Mouse (Mus musculus) ES-E14 (cell line): ENCODE data around the gene Fancc. TPM values are rescaled to one million over a fixed set of nuclear protein-coding genes. Genes with fewer than 3 reads are reported as not detected.

Source experiments
- DNase-seq: peaks from one replicate; pipeline ENCODE4 v3.0.0-alpha.2; 2013; ENCODE audit warnings: low read depth, low spot score
- H3K27ac ChIP-seq: 2 replicates; pipeline ENCODE4 v1.5.1; 2012; ENCODE audit warnings: low read depth, mild to moderate bottlenecking, low read length, moderate library complexity, mixed read lengths; ENCODE audit not compliant: poor library complexity, insufficient read depth, severe bottlenecking
- H3K36me3 ChIP-seq: 2 replicates; pipeline ENCODE4 v1.6.1; 2012; ENCODE audit warnings: mild to moderate bottlenecking, low read length, moderate library complexity, mixed read lengths; ENCODE audit not compliant: control insufficient read depth, poor library complexity, insufficient read depth, severe bottlenecking
- H3K4me1 ChIP-seq, 2 experiments: fragments of 150-350 bp in 1 of 2; sonication (generic) in 1 of 2; 2 replicates each; pipeline ENCODE4 v1.6.1; 2012; ENCODE audit warnings: low read length in 2 of 2, mild to moderate bottlenecking in 1 of 2, mixed read lengths in 1 of 2; ENCODE audit not compliant: control insufficient read depth in 2 of 2, insufficient read depth in 2 of 2, poor library complexity in 1 of 2
- H3K4me3 ChIP-seq, 2 experiments: fragments of 150-350 bp in 1 of 2; sonication (generic) in 1 of 2; 2 replicates each; pipeline ENCODE4 v1.5.1; 2012; ENCODE audit warnings: low read length in 2 of 2, low read depth in 1 of 2, mild to moderate bottlenecking in 1 of 2, mixed read lengths in 1 of 2; ENCODE audit not compliant: insufficient read depth in 1 of 2, poor library complexity in 1 of 2, severe bottlenecking in 1 of 2
- H3K9ac ChIP-seq: 2 replicates; pipeline ENCODE4 v1.6.1; 2012; ENCODE audit warnings: low read depth, mild to moderate bottlenecking, low read length, mixed read lengths; ENCODE audit not compliant: poor library complexity, insufficient read depth, severe bottlenecking
- H3K9me3 ChIP-seq: fragments of 150-350 bp; sonication (generic); 2 replicates; pipeline ENCODE4 v1.6.1; 2012; ENCODE audit warnings: low read depth, mild to moderate bottlenecking, low read length; ENCODE audit not compliant: control insufficient read depth, insufficient read depth
- CHD2 ChIP-seq: IDR thresholded peaks from 2 replicates; pipeline ENCODE4 v1.6.1; 2014; ENCODE audit warnings: mild to moderate bottlenecking, low read depth, low read length, inconsistent platforms
- HCFC1 ChIP-seq: IDR thresholded peaks from 2 replicates; pipeline ENCODE4 v1.6.1; 2012; ENCODE audit warnings: low read length, inconsistent platforms, borderline replicate concordance; ENCODE audit not compliant: insufficient read depth
- MAFK ChIP-seq: IDR thresholded peaks from 2 replicates; pipeline ENCODE4 v1.6.1; 2014; ENCODE audit warnings: mild to moderate bottlenecking, low read depth, low read length, inconsistent platforms; ENCODE audit not compliant: insufficient read depth
- ZC3H11A ChIP-seq: IDR thresholded peaks from 2 replicates; pipeline ENCODE4 v1.6.1; 2012; ENCODE audit warnings: low read depth, mild to moderate bottlenecking, inconsistent platforms, low read length, borderline replicate concordance
- ZNF384 ChIP-seq: IDR thresholded peaks from 2 replicates; pipeline ENCODE4 v1.6.1; 2012; ENCODE audit warnings: low read depth, low read length, inconsistent platforms
- in situ Hi-C, 2 experiments: fragments of 600-800 bp; cut with MboI; formaldehyde crosslinking; loops; one replicate each; pipeline ENCODE4 v1.15.1; 2025; ENCODE audit warnings: low sequenced_read_pairs in 2 of 2, inconsistent platforms in 1 of 2; ENCODE audit not compliant: unreplicated experiment in 2 of 2
- total RNA-seq: library from RNA; depleted of rRNA; stranded (reverse); fragments of 300-350 nt; gene quantifications from 2 replicates; pipeline ENCODE4 v1.2.3, GENCODE M21; 2012; rRNA removed

Fancc gene
- total RNA-seq, 1 experiment, result 9.4 TPM

- Histone ChIP-seq H3K4me3 (no peak overlapping the region), H3K9ac (no peak overlapping the region), H3K4me1 (peaks cover 4 to 6% of the 10 kb centered on the region in 2 experiments; a peak in 2 of 4 replicates), H3K36me3 (no peaks in the 10 kb centered on the region), H3K27ac (no peak overlapping the region), H3K9me3 (no peaks in the 10 kb centered on the region)
- no peak for DNase-seq
- in situ Hi-C loops, result no loop called here
- no peak for TF ChIP-seq MAFK
- TF ChIP-seq ZC3H11A, result no peak
- no peak for TF ChIP-seq CHD2
- TF ChIP-seq ZNF384, result no peak
- TF ChIP-seq HCFC1, result no peak
Observed at GRCm38 (mm10) chr13:63236159-63236893, 260.8 kb downstream of the Fancc start.

GRCm38 (mm10) chr13:63235551-63235950 lies 261.5 kb downstream of the Fancc start:
- DNase-seq, result no peak
- in situ Hi-C loops, result no loop called here
- Histone ChIP-seq H3K9me3 (no peaks in the 10 kb centered on the region), H3K4me1 (peaks cover under 1 to 3% of the 10 kb centered on the region in 2 experiments; a peak in 2 of 4 replicates), H3K36me3 (no peaks in the 10 kb centered on the region), H3K4me3 (no peak overlapping the region), H3K9ac (no peak overlapping the region), H3K27ac (no peak overlapping the region)
- TF ChIP-seq ZNF384, result no peak

Other genes starting within 250 kb of the Fancc start
- gene Ptch1, start 76.3 kb upstream of the Fancc start, total RNA-seq, result 21.6 and 63.8 TPM in 2 replicates